In genomic region chr10:63429380-63429779, GRCm38 (mm10) we compare ENCODE assay signal across 8 mouse cellular contexts. TPM values are rescaled to one million over a fixed set of nuclear protein-coding genes. Genes with fewer than 3 reads are reported as not detected.
DNase-seq lines count a peak whose midpoint lies in the region; ATAC-seq and TF ChIP-seq lines count a peak whose summit lies in the region.

No protein-coding gene starts in this region.

- TF ChIP-seq CTCF in kidney, adult 2 months (conservative IDR thresholded peaks at IDR 0.05; ENCODE audit: insufficient read depth, insufficient read length, low read depth, low read length): 0 out of 2 replicates have a peak, but pooled peaks have one; percentile 1
- no peak for TF ChIP-seq CTCF in spleen, adult 2 months (IDR thresholded peaks at IDR 0.05; ENCODE audit: extremely low read depth, insufficient read depth, insufficient read length, insufficient replicate concordance)

- peak; percentile 99 for DNase-seq in 3134 (ENCODE audit: extremely low read depth, insufficient read length, low spot score)
- peak; percentile 96 to 99 for DNase-seq in adrenal gland, postnatal 36 days
- DNase-seq in heart, adult 18-20 months: peak; percentile 97 to 100
- peak; percentile 99 for DNase-seq in kidney, adult 2 months
- DNase-seq in spleen, adult 2 months (ENCODE audit: low read depth in 1 of 2, low spot score in 2 of 2): peak; percentile 95 to 96

- no peaks in the 10 kb centered on the region for H3K4me1 ChIP-seq in embryonic facial prominence, embryonic 13.5 days
- H3K4me1 ChIP-seq in kidney, adult 2 months (ENCODE audit: control insufficient read depth, insufficient read depth, low read length): no peaks in the 10 kb centered on the region; the same call in 1 of the 2 replicates
- H3K4me1 ChIP-seq in limb, embryonic 12.5 days (replicated peaks): no peaks in the 10 kb centered on the region
- peaks cover 5% of the 10 kb centered on the region; the same call in 1 of the 2 replicates for H3K4me1 ChIP-seq in midbrain, embryonic 15.5 days
- H3K4me1 ChIP-seq in spleen, adult 2 months (ENCODE audit: control insufficient read depth, insufficient read depth, insufficient read length): no peaks in the 10 kb centered on the region

- H3K4me3 ChIP-seq in embryonic facial prominence, embryonic 13.5 days: peak overlapping the region; percentile 75
- H3K4me3 ChIP-seq in kidney, adult 2 months (ENCODE audit: insufficient read depth, low read depth, low read length): peak overlapping the region; percentile 75
- H3K4me3 ChIP-seq in limb, embryonic 12.5 days (replicated peaks): peak overlapping the region; percentile 71
- peak overlapping the region; percentile 80 for H3K4me3 ChIP-seq in midbrain, embryonic 15.5 days
- peak overlapping the region; percentile 86 for H3K4me3 ChIP-seq in spleen, adult 2 months (ENCODE audit: extremely low read depth, insufficient read depth, insufficient read length)

- H3K9me3 ChIP-seq in embryonic facial prominence, embryonic 13.5 days: no peaks in the 10 kb centered on the region
- no peaks in the 10 kb centered on the region for H3K9me3 ChIP-seq in limb, embryonic 12.5 days
- H3K9me3 ChIP-seq in midbrain, embryonic 15.5 days: no peaks in the 10 kb centered on the region

- H3K4me2 ChIP-seq in embryonic facial prominence, embryonic 13.5 days: peak overlapping the region; percentile 68
- peak overlapping the region; percentile 68 for H3K4me2 ChIP-seq in limb, embryonic 12.5 days
- H3K4me2 ChIP-seq in midbrain, embryonic 15.5 days: peak overlapping the region; percentile 90

- no peaks in the 10 kb centered on the region for H3K27me3 ChIP-seq in embryonic facial prominence, embryonic 13.5 days
- no peaks in the 10 kb centered on the region for H3K27me3 ChIP-seq in kidney, adult 2 months (replicated peaks; ENCODE audit: control insufficient read depth, insufficient read depth, low read length)
- H3K27me3 ChIP-seq in limb, embryonic 12.5 days: no peaks in the 10 kb centered on the region
- H3K27me3 ChIP-seq in midbrain, embryonic 15.5 days (replicated peaks): no peaks in the 10 kb centered on the region
- no peaks in the 10 kb centered on the region for H3K27me3 ChIP-seq in spleen, adult 2 months (ENCODE audit: control insufficient read depth, insufficient read depth, low read length)

- peak; percentile 90 for ATAC-seq in embryonic facial prominence, embryonic 13.5 days (ENCODE audit: insufficient number of reproducible peaks, insufficient read depth, low FRiP score, low TSS enrichment, low read depth)
- peak; percentile 86 for ATAC-seq in limb, embryonic 12.5 days (ENCODE audit: insufficient number of reproducible peaks, insufficient read depth, low FRiP score, low TSS enrichment, low read depth)
- ATAC-seq in midbrain, embryonic 15.5 days (replicated peaks): peak; percentile 96

- TF ChIP-seq POLR2A in kidney, adult 2 months (IDR thresholded peaks at IDR 0.05; ENCODE audit: low read depth, low read length): no peak
- TF ChIP-seq POLR2A in spleen, adult 2 months (IDR thresholded peaks at IDR 0.05; ENCODE audit: low read depth, low read length): no peak

- H3K9ac ChIP-seq in embryonic facial prominence, embryonic 13.5 days: peak overlapping the region; percentile 82
- peak overlapping the region; percentile 65 for H3K9ac ChIP-seq in limb, embryonic 12.5 days (replicated peaks)
- peak overlapping the region; percentile 59 for H3K9ac ChIP-seq in midbrain, embryonic 15.5 days

- peak overlapping the region; percentile 84 for H3K27ac ChIP-seq in embryonic facial prominence, embryonic 13.5 days
- peak overlapping the region; percentile 14; the same call in 1 of the 2 replicates for H3K27ac ChIP-seq in kidney, adult 2 months (ENCODE audit: insufficient read depth, low read depth, low read length)
- peak overlapping the region; percentile 81 for H3K27ac ChIP-seq in limb, embryonic 12.5 days
- peak overlapping the region; percentile 80 for H3K27ac ChIP-seq in midbrain, embryonic 15.5 days
- peak overlapping the region; percentile 69 for H3K27ac ChIP-seq in spleen, adult 2 months (ENCODE audit: insufficient read depth, low read length)

- WGBS in embryonic facial prominence, embryonic 13.5 days: under 1% methylated on average over 34 of the region's 34 CpGs
- WGBS in kidney, adult 2 months: under 1% methylated on average over 34 of the region's 34 CpGs
- WGBS in limb, embryonic 12.5 days: under 1% methylated on average over 34 of the region's 34 CpGs
- under 1% methylated on average over 34 of the region's 34 CpGs for WGBS in midbrain, embryonic 15.5 days
- WGBS in spleen, adult 2 months: under 1% methylated on average over 34 of the region's 34 CpGs

- no peaks in the 10 kb centered on the region for H3K36me3 ChIP-seq in embryonic facial prominence, embryonic 13.5 days
- H3K36me3 ChIP-seq in kidney, adult 2 months (ENCODE audit: control insufficient read depth, insufficient read depth, low read length): no peaks in the 10 kb centered on the region
- H3K36me3 ChIP-seq in limb, embryonic 12.5 days: no peaks in the 10 kb centered on the region
- no peaks in the 10 kb centered on the region for H3K36me3 ChIP-seq in midbrain, embryonic 15.5 days (replicated peaks)
- no peaks in the 10 kb centered on the region for H3K36me3 ChIP-seq in spleen, adult 2 months (ENCODE audit: control insufficient read depth, insufficient read depth, low read length)

RNA-seq across cellular contexts. Expression of gene Ctnna3, which starts 0.5 kb away (rescaled TPM):
- 1 to 10 TPM in 1 of 2 experiments, under 1 TPM in 1; 0.63 to 1.1 TPM for total RNA-seq in adrenal gland, postnatal 36 days (2021)
- polyA plus RNA-seq in embryonic facial prominence, embryonic 13.5 days (2015; fragmentation: Nextera tagmentation; extraction: Ambion mirVana): 0.67 and 0.90 TPM in 2 replicates
- total RNA-seq in heart, adult 18-20 months (2021): 10 to 100 TPM; 50.1 to 53.2 TPM
- 0.09 and 0.15 TPM in 2 replicates for polyA plus RNA-seq in kidney, adult 2 months (2012; rRNA removed)
- 0.14 and 0.24 TPM in 2 replicates for polyA plus RNA-seq in limb, embryonic 12.5 days (2016; fragmentation: Nextera tagmentation; extraction: Ambion mirVana)
- 0.61 and 0.80 TPM in 2 replicates for polyA plus RNA-seq in midbrain, embryonic 15.5 days (2015; fragmentation: Nextera tagmentation; extraction: Ambion mirVana)
- 0.07 and 0.08 TPM in 2 replicates for polyA plus RNA-seq in spleen, adult 2 months (2012; rRNA removed)

RNA-seq across cellular contexts. Expression of gene Gm7075, which starts 7.8 kb away (rescaled TPM):
- total RNA-seq in adrenal gland, postnatal 36 days (2021): not detected
- not detected in 2 replicates for polyA plus RNA-seq in embryonic facial prominence, embryonic 13.5 days (2015; fragmentation: Nextera tagmentation; extraction: Ambion mirVana)
- total RNA-seq in heart, adult 18-20 months (2021): not detected
- polyA plus RNA-seq in kidney, adult 2 months (2012; rRNA removed): not detected in 2 replicates
- not detected in 2 replicates for polyA plus RNA-seq in limb, embryonic 12.5 days (2016; fragmentation: Nextera tagmentation; extraction: Ambion mirVana)
- not detected in 2 replicates for polyA plus RNA-seq in midbrain, embryonic 15.5 days (2015; fragmentation: Nextera tagmentation; extraction: Ambion mirVana)
- polyA plus RNA-seq in spleen, adult 2 months (2012; rRNA removed): not detected in 2 replicates

RNA-seq across cellular contexts. Expression of gene Dnajc12, which starts 47.1 kb away (rescaled TPM):
- 10 to 100 TPM; 16.0 to 19.1 TPM for total RNA-seq in adrenal gland, postnatal 36 days (2021)
- 13.5 and 14.0 TPM in 2 replicates for polyA plus RNA-seq in embryonic facial prominence, embryonic 13.5 days (2015; fragmentation: Nextera tagmentation; extraction: Ambion mirVana)
- 10 to 100 TPM; 14.2 to 15.5 TPM for total RNA-seq in heart, adult 18-20 months (2021)
- 44.3 and 70.7 TPM in 2 replicates for polyA plus RNA-seq in kidney, adult 2 months (2012; rRNA removed)
- polyA plus RNA-seq in limb, embryonic 12.5 days (2016; fragmentation: Nextera tagmentation; extraction: Ambion mirVana): 13.6 and 16.1 TPM in 2 replicates
- 18.0 and 20.3 TPM in 2 replicates for polyA plus RNA-seq in midbrain, embryonic 15.5 days (2015; fragmentation: Nextera tagmentation; extraction: Ambion mirVana)
- 0.23 and 0.49 TPM in 2 replicates for polyA plus RNA-seq in spleen, adult 2 months (2012; rRNA removed)

RNA-seq across cellular contexts. Expression of gene Sirt1, which starts 47.9 kb away (rescaled TPM):
- 10 to 100 TPM; 19.1 to 21.4 TPM for total RNA-seq in adrenal gland, postnatal 36 days (2021)
- 6.5 and 7.7 TPM in 2 replicates for polyA plus RNA-seq in embryonic facial prominence, embryonic 13.5 days (2015; fragmentation: Nextera tagmentation; extraction: Ambion mirVana)
- 10 to 100 TPM; 10.0 to 12.5 TPM for total RNA-seq in heart, adult 18-20 months (2021)
- 3.3 and 4.6 TPM in 2 replicates for polyA plus RNA-seq in kidney, adult 2 months (2012; rRNA removed)
- polyA plus RNA-seq in limb, embryonic 12.5 days (2016; fragmentation: Nextera tagmentation; extraction: Ambion mirVana): 7.7 and 9.9 TPM in 2 replicates
- 5.7 and 6.1 TPM in 2 replicates for polyA plus RNA-seq in midbrain, embryonic 15.5 days (2015; fragmentation: Nextera tagmentation; extraction: Ambion mirVana)
- 3.1 and 5.4 TPM in 2 replicates for polyA plus RNA-seq in spleen, adult 2 months (2012; rRNA removed)

Comparison
In these comparisons a context has a peak if more than half of its experiments do, and no peak if none do; other contexts are left out.
1. Peak in every context shown above with its lines: DNase-seq, ATAC-seq, H3K4me3 ChIP-seq and H3K27ac ChIP-seq.
2. H3K27ac ChIP-seq: peak in every context shown above with its lines; median percentile 84 in embryonic facial prominence, embryonic 13.5 days; 81 in limb, embryonic 12.5 days; 80 in midbrain, embryonic 15.5 days; 69 in spleen, adult 2 months; 14 in kidney, adult 2 months.